Mouse (Mus musculus) myocyte (in vitro differentiated cells): ENCODE data around the gene Actn2. TPM values are rescaled to one million over a fixed set of nuclear protein-coding genes. Genes with fewer than 3 reads are reported as not detected.

Experiments used
- H3K27me3 ChIP-seq: one replicate; pipeline ENCODE4 v1.6.1; 2011; ENCODE audit not compliant: control insufficient read depth, insufficient read depth, insufficient read length
- H3K36me3 ChIP-seq: one replicate; pipeline ENCODE4 v1.6.1; 2011; ENCODE audit not compliant: control insufficient read depth, insufficient read depth
- H3K4me2 ChIP-seq: one replicate; pipeline ENCODE4 v1.6.1; 2011; ENCODE audit warnings: low read depth, control low read depth
- H3K4me3 ChIP-seq: one replicate; pipeline ENCODE4 v1.5.1; 2011; ENCODE audit warnings: mild to moderate bottlenecking, control low read depth, moderate library complexity
- H3K79me2 ChIP-seq: one replicate; pipeline ENCODE4 v1.6.1; 2011; ENCODE audit not compliant: control insufficient read depth, insufficient read depth
- H3ac ChIP-seq: one replicate; pipeline ENCODE4 v1.6.1; 2011; ENCODE audit not compliant: control insufficient read depth, insufficient read length
- CEBPB ChIP-seq: IDR thresholded peaks from 2 replicates; pipeline ENCODE4 v1.6.1; 2011; ENCODE audit warnings: mild to moderate bottlenecking, moderate library complexity; ENCODE audit not compliant: poor library complexity, insufficient read depth, severe bottlenecking
- E2F4 ChIP-seq: IDR thresholded peaks from one replicate; pipeline ENCODE4 v1.6.1; 2011; ENCODE audit warnings: mild to moderate bottlenecking, control low read depth, moderate library complexity; ENCODE audit not compliant: insufficient read depth
- MAX ChIP-seq: IDR thresholded peaks from one replicate; pipeline ENCODE4 v1.6.1; 2011; ENCODE audit warnings: low read depth, mild to moderate bottlenecking, control low read depth
- MYOD1 ChIP-seq, 3 experiments: IDR thresholded peaks; one replicate each; pipeline ENCODE4 v1.6.1; 2011; ENCODE audit warnings: control low read depth in 2 of 3, low read depth in 2 of 3, mild to moderate bottlenecking in 2 of 3, moderate library complexity in 1 of 3; ENCODE audit not compliant: insufficient read length in 2 of 3, control insufficient read depth in 1 of 3
- MYOG ChIP-seq, 3 experiments: IDR thresholded peaks; one replicate each; pipeline ENCODE4 v1.6.1; 2011; ENCODE audit warnings: control low read depth in 2 of 3, low read depth in 2 of 3, mild to moderate bottlenecking in 2 of 3; ENCODE audit not compliant: insufficient read length in 2 of 3, control insufficient read depth in 1 of 3, insufficient read depth in 1 of 3
- POLR2A ChIP-seq: IDR thresholded peaks from one replicate; pipeline ENCODE4 v1.6.1; 2011; ENCODE audit warnings: low read depth, mild to moderate bottlenecking, control low read depth, moderate library complexity; ENCODE audit not compliant: insufficient read length
- POLR2AphosphoS2 ChIP-seq: IDR thresholded peaks from one replicate; pipeline ENCODE4 v1.6.1; 2011; ENCODE audit warnings: low read depth, control low read depth; ENCODE audit not compliant: insufficient read length
- REST ChIP-seq: IDR thresholded peaks from one replicate; pipeline ENCODE4 v1.6.1; 2011; ENCODE audit warnings: mild to moderate bottlenecking, control low read depth, moderate library complexity; ENCODE audit not compliant: insufficient read depth, insufficient read length
- SRF ChIP-seq: IDR thresholded peaks from one replicate; pipeline ENCODE4 v1.6.1; 2011; ENCODE audit warnings: low read depth; ENCODE audit not compliant: control insufficient read depth, insufficient read length
- TCF12 ChIP-seq: IDR thresholded peaks from one replicate; pipeline ENCODE4 v1.6.1; 2011; ENCODE audit warnings: mild to moderate bottlenecking, control low read depth; ENCODE audit not compliant: poor library complexity, insufficient read depth, severe bottlenecking
- TCF3 ChIP-seq: IDR thresholded peaks from one replicate; pipeline ENCODE4 v1.6.1; 2011; ENCODE audit warnings: low read depth, control low read depth; ENCODE audit not compliant: insufficient read length
- USF1 ChIP-seq: IDR thresholded peaks from one replicate; pipeline ENCODE4 v1.6.1; 2011; ENCODE audit warnings: low read depth, mild to moderate bottlenecking, control low read depth, moderate library complexity
- polyA plus RNA-seq: library from polyadenylated mRNA; unstranded; fragments of >200 nt; fragmentation: generic; extraction: Trizol; gene quantifications from one replicate; pipeline ENCODE4 v1.2.1, GENCODE M21; 2012; ENCODE audit warnings: missing spikeins

Gene Actn2
- polyA plus RNA-seq, 1 experiment, result 147 TPM

- H3K27me3 ChIP-seq, result no peaks in the 10 kb centered on the region
- H3K4me3 ChIP-seq, result no peak overlapping the region
- H3K36me3 ChIP-seq, result no peaks in the 10 kb centered on the region
- H3K4me2 ChIP-seq, result no peak overlapping the region
- no peak overlapping the region for H3ac ChIP-seq
- no peaks in the 10 kb centered on the region for H3K79me2 ChIP-seq
- TF ChIP-seq REST, result no peak
Observed at GRCm38 (mm10) chr13:12317191-12317765, 23.3 kb downstream of the Actn2 start.

DNA sequence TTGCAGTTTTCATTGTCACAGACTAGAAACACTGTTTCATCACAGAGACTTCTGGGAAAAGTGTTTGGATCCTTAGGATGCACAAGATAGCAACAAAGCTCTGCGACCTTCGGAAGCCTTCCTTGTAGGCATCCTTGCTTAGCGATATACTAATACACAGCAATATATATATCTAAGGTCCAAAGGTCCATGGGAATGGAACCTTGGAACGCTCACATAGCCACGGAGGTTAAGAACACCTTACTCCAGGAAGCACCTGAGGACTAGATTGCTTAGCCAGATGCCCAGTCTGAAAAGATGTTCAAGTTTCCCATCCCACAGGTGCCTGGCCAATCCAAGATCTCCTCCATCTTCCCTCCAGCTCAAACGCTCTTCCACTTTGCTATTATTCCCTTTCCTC is 26.4 kb downstream of the Actn2 start:
- no peak for TF ChIP-seq POLR2AphosphoS2
- TF ChIP-seq MAX, result no peak
- no peak for TF ChIP-seq MYOD1 (IDR thresholded peaks at IDR 0.05; ENCODE audit: control insufficient read depth in 1 of 3, insufficient read length in 2 of 3, low read depth in 2 of 3)
- no peak for TF ChIP-seq E2F4
- TF ChIP-seq CEBPB, result no peak
- TF ChIP-seq TCF12, result no peak
- no peak for TF ChIP-seq REST
- no peak for TF ChIP-seq TCF3
- no peak for TF ChIP-seq SRF
- no peak for TF ChIP-seq MYOG (IDR thresholded peaks at IDR 0.05; ENCODE audit: control insufficient read depth in 1 of 3, insufficient read depth in 1 of 3, insufficient read length in 2 of 3, low read depth in 2 of 3)
- TF ChIP-seq USF1, result no peak
- TF ChIP-seq POLR2A, result no peak
- H3K27me3 ChIP-seq, result no peaks in the 10 kb centered on the region
- no peaks in the 10 kb centered on the region for H3K36me3 ChIP-seq
- H3K79me2 ChIP-seq, result no peaks in the 10 kb centered on the region
- no peak overlapping the region for H3K4me3 ChIP-seq
- H3K4me2 ChIP-seq, result no peak overlapping the region
- no peak overlapping the region for H3ac ChIP-seq

GRCm38 (mm10) chr13:12311930-12312492 is 28.5 kb downstream of the Actn2 start:
- TF ChIP-seq POLR2AphosphoS2 (no peak), REST (no peak), SRF (no peak), POLR2A (no peak), MYOG (IDR thresholded peaks at IDR 0.05; ENCODE audit: control insufficient read depth in 1 of 3, insufficient read depth in 1 of 3, insufficient read length in 2 of 3, low read depth in 2 of 3) (peak; percentile 69 to 98 (median 94)), USF1 (no peak), MYOD1 (IDR thresholded peaks at IDR 0.05; ENCODE audit: control insufficient read depth in 1 of 3, insufficient read length in 2 of 3, low read depth in 2 of 3) (peak; percentile 57 to 95 (median 85)), TCF3 (peak; percentile 75), MAX (no peak), CEBPB (no peak), E2F4 (no peak), TCF12 (peak; percentile 92)
- peak overlapping the region; percentile 30 for H3K4me2 ChIP-seq
- no peaks in the 10 kb centered on the region for H3K27me3 ChIP-seq
- no peak overlapping the region for H3K4me3 ChIP-seq
- no peak overlapping the region for H3ac ChIP-seq
- no peaks in the 10 kb centered on the region for H3K79me2 ChIP-seq
- no peaks in the 10 kb centered on the region for H3K36me3 ChIP-seq

- Histone ChIP-seq H3K4me3 (no peak overlapping the region), H3K27me3 (no peaks in the 10 kb centered on the region), H3K36me3 (no peaks in the 10 kb centered on the region), H3ac (no peak overlapping the region), H3K79me2 (no peaks in the 10 kb centered on the region), H3K4me2 (peak overlapping the region; percentile 30)
- TF ChIP-seq POLR2AphosphoS2 (no peak), SRF (no peak), POLR2A (no peak), E2F4 (no peak), REST (no peak), MYOD1 (IDR thresholded peaks at IDR 0.05; ENCODE audit: control insufficient read depth in 1 of 3, insufficient read length in 2 of 3, low read depth in 2 of 3) (no peak), TCF3 (no peak), MAX (no peak), CEBPB (no peak), USF1 (no peak), MYOG (IDR thresholded peaks at IDR 0.05; ENCODE audit: control insufficient read depth in 1 of 3, insufficient read depth in 1 of 3, insufficient read length in 2 of 3, low read depth in 2 of 3) (no peak), TCF12 (no peak)
Observed at GRCm38 (mm10) chr13:12311371-12311770, 29.2 kb downstream of the Actn2 start.

GRCm38 (mm10) chr13:12309446-12309845 is 31.1 kb downstream of the Actn2 start:
- Histone ChIP-seq H3K4me2 (no peak overlapping the region), H3K79me2 (no peaks in the 10 kb centered on the region), H3K27me3 (no peaks in the 10 kb centered on the region), H3ac (no peak overlapping the region), H3K4me3 (no peak overlapping the region), H3K36me3 (no peaks in the 10 kb centered on the region)
- TF ChIP-seq MYOG (IDR thresholded peaks at IDR 0.05; ENCODE audit: control insufficient read depth in 1 of 3, insufficient read depth in 1 of 3, insufficient read length in 2 of 3, low read depth in 2 of 3) (no peak), USF1 (no peak), REST (no peak), POLR2AphosphoS2 (no peak), E2F4 (no peak), SRF (no peak), TCF12 (no peak), TCF3 (no peak), CEBPB (no peak), POLR2A (no peak), MAX (no peak), MYOD1 (IDR thresholded peaks at IDR 0.05; ENCODE audit: control insufficient read depth in 1 of 3, insufficient read length in 2 of 3, low read depth in 2 of 3) (no peak)
